Mouse (Mus musculus) kidney, adult 10 weeks (tissue): Measurements from ENCODE around the gene Gm20820. TPM values are rescaled to one million over a fixed set of nuclear protein-coding genes. Genes with fewer than 3 reads are reported as not detected.

Source experiments
- polyA plus RNA-seq: library from polyadenylated mRNA; stranded (reverse); fragments of 350-450 nt; fragmentation: Illumina TruSeq; extraction: RNeasy Lipid Tissue Mini Kit (QIAGEN cat#74804); gene quantifications from one replicate; pipeline ENCODE4 v1.2.3, GENCODE M21; 2014; ENCODE audit warnings: low read depth, low replicate concordance

The Gm20820 gene
- not detected for polyA plus RNA-seq

GRCm38 (mm10) chrY:86061472-86061871, at the start of gene Gm20820:
TSS of gene Gm20820 (plus strand) at chrY:86061772.

